Mouse (Mus musculus): ENCODE results near the gene Nav2.

The Nav2 gene

DNA sequence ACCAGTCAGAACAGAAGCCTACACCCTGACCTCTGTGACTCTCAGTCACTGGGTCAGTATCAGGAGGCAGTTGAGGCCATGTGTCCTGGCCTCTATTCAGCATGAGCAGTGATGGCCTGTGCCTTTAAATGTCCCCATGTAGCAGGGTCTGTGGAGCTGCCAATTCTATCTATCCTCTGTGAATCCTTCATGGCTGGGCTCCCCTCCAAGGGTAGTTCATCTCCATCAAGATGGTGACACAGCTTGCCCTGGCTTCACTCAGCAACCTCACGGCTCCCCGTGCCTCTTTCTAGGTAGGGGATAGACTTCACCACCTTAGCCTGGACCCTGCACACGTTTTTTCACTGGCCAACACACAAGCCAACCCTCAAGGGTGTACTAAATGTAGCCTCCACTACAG, 689.3 kb downstream of the Nav2 start:
- no peak for DNase-seq

- no peak for DNase-seq
These were observed 689.7 kb downstream of the Nav2 start for GRCm38 (mm10) chr7:49598225-49598624.

GRCm38 (mm10) chr7:49599950-49600349, 691.4 kb downstream of the Nav2 start:
- DNase-seq, result no peak

- peak; percentile 92 for DNase-seq
These were observed 692.9 kb downstream of the Nav2 start for GRCm38 (mm10) chr7:49601191-49601975.

GRCm38 (mm10) chr7:49604244-49604643, 695.7 kb downstream of the Nav2 start:
- DNase-seq, result no peak

GRCm38 (mm10) chr7:49604965-49605795, 696.7 kb downstream of the Nav2 start:
- DNase-seq, result no peak

GRCm38 (mm10) chr7:49616258-49616735, 707.8 kb downstream of the Nav2 start:
- DNase-seq, result no peak

DNA sequence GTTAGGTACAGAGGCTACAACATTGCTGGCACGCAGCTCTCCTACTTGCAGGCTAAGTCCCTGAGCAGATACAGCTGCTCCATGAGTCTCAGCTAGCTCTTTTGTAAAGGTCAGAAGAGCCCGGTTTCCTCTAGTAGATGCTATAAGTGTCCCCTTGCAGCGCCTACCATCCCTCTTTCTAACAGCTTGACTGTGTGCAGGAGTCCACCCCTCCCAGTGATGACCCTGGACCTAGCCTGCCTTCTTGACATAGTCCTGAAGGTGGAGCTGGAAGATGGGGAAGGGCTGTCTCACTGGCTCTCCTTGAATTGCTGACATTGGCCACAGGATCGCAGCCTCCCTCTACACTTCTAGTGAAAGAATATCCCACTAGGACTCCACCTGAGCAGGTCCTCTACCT, 708.6 kb downstream of the Nav2 start:
- DNase-seq, result no peak

DNA sequence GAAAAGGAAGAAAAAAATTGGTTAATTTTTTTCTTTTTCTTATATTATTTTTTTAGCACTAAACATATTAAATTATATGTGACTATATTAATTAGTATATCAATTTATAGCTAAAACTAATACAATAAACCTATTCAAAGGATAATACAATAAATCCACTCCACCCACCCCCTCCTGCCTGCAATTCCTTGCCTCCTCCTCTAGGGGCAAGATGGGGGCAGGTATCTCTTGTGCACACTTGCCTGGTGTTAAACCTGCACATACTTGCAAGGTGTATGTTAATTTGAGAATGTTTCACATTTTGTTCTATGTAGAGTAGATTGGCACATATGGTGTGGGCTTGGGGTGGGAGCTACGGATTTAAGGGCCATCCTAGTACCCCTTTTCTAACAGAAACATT, 711.6 kb downstream of the Nav2 start:
- no peak for DNase-seq

GRCm38 (mm10) chr7:49631885-49632284, 723.4 kb downstream of the Nav2 start:
- no peak for DNase-seq

DNA sequence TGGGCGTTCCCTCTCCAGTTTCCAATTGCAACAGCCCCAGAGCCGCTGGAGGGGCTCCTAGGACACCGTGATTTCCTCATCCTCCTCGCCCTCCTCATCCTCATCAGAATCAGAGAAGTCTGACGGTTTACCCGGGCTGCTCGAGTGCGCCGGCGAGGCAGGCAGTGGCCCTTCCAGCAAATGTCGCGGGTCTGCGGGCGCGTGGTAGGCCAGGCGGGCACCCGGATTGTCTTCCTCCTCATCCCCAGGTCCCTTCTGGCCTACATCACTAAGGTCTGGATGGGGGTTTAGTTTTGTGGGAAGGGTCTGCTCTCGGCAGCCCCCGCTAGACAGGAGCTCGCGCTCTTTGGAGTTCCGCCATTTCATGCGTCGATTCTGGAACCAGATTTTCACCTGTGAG, 723.9 kb downstream of the Nav2 start:
- DNase-seq, result no peak

- no peak for DNase-seq
These were observed 725.0 kb downstream of the Nav2 start for GRCm38 (mm10) chr7:49633375-49633956.

DNA sequence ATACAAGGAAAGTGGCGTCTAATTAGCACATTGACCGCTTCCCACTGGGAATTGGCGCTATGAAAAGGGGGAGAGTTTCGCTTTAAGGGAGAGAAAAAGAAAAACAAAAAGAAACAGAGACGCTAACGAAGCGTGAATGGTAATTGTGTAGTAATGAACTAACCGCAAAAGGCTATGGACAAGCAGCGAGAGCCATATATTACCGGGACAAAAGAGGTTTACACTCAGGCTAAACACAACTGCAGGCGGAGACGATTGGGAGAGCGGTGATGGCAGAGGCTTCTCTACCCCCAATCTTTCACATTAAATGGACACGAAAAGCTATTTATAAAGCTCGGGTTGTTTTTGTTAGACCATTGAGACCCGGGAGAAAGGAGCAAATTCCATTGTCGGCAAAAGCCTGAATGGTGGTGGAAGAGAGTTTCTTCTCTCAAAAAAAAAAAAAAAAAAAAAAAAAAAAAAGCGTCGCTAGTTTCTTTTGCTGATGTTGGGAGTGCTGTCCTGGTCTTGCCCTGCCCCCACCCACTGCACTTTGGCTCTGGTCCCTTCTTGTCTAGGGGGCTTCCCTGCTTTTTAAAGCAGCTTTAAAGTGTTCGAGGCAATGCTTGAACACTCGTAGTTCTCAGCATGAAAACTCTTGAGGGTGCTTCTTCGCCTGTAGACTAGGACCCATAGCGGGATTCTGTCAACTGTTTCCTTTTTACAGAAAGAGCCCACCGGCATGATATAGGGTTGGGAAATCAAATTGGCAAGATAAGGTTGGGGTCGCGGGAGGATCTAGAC, 726.0 kb downstream of the Nav2 start:
- no peak for DNase-seq

DNA sequence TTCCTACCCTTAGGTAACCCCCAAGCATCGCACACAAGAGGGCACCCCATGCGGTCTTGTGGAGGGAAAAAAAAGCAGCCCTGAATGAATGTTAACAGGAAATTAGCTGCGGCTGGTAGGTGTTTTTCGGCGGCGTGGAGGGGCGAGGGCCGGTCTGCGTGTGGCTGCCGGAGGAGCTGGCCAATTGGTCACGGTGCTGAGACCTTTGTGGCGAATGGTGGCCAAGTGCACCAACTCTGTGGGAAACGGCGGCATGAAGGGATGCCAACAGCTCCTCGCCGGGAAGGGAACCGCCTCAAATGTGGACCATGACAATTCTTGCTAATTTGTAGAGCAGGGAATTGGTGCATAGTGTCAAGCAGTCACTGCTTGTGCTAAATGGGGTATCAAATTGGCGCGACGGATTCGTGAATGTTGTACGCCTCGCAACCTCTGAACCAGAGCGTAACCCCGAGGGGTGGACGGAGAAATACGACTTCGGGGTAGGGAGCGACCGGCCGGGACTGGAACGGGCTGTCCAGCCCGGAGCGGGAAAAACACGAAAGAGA, 726.6 kb downstream of the Nav2 start:
- DNase-seq, result no peak

DNA sequence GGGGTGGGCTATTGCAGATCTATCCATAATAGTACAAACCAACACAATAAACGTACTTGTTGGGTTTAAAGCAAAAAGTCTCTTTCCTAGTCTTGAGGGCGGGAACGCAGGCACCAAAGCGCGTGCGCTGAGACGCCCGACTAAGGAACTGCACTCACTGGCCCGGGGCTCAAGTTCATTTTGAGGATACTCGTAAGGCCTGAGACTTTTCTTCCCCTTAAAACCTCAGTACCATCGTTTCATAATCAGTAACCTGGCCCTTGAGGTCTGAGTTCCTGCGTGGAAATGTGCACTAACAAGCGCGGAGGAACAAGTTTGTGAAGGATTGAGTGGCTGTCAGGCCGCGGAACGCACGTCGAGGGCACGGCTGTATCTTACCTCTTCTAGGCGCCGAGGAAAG, 727.5 kb downstream of the Nav2 start:
- no peak for DNase-seq

DNA sequence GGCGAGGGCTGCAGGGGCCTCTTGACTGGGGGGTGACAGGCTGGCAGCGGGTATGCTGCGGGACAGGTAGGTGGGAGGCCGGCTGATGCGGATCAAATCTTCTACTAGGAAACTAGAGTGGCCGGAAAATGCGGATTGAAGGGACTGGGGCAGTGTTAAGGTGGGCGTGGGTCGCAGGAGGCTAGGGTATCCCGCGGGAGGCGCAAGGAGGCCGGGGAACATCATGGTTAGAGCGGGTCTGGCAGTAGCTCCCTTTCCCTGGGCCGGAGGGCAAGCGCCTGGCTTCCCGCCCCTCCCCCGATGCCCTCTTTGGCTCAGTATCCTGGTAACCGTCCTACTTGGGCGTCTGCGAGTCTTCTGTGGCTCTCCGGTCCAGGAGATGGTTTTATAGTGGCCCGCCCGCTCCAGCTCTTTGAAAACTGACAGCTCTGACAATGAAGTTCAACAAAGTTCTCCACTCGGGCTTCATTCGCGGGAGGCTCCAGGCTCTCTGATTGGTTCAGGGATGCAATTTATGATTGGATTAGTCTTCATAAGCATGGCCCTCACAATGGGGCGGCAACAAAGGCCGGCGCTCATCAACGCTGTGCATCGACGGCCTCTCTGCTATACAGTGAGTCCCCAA, 728.1 kb downstream of the Nav2 start, which contains the start of gene Dbx1:
Gene Dbx1, minus strand, starts transcription at position 359 of the 625 bp plus-strand sequence.
- DNase-seq, result no peak

GRCm38 (mm10) chr7:49637281-49637680, 728.8 kb downstream of the Nav2 start:
- no peak for DNase-seq

- no peak for DNase-seq
These were observed 729.5 kb downstream of the Nav2 start for GRCm38 (mm10) chr7:49637851-49638663.

DNA sequence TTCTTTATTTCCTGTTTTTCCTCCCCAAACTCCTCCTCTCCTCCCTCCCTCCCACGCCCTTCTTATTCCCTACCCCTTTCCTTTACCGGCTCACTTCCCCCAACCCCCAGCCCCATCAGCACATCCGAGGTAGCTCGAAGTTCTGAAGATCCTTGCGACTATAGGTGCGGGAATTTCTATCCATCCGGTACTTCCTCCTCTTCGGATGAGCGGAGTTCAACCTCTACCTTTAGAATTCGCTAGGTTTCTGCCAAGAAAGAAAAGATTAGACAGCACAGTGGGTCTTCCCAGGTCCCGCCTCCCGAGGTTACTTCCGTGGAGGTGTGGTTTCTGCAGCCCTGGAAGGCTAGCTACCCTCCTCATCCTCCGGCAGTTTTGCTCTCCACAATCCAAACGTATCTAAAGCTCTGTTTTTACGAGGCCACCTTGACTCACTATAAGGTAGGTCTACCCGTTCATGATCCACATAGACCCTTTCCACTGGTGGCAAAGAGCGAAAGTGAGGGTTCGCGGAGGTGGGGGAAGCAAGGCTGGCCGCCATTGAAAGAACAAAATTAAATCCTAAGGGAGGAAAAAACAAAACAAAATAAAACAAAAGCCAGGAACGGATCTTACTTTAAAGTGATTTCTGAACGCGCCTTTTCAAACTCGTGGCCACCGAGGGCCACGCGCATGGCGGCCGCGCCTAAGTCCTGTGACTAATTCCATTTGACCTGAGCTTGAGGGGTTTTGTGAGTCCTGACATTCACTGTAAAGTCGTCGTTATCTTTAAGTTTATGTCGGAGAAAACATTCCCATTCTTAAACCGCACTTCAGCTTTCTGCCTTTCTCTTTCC, 730.6 kb downstream of the Nav2 start:
- DNase-seq, result no peak

All from layer of hippocampus, adult 9-11 months (tissue).